Mouse (Mus musculus): ENCODE measurements at regions not wholly inside any gene's neighbourhood (a gene's known extent, or its start where the extent isn't known, plus 50 kb on each side); places are given as distances from the start of the nearest gene placed in this dataset.

DNA sequence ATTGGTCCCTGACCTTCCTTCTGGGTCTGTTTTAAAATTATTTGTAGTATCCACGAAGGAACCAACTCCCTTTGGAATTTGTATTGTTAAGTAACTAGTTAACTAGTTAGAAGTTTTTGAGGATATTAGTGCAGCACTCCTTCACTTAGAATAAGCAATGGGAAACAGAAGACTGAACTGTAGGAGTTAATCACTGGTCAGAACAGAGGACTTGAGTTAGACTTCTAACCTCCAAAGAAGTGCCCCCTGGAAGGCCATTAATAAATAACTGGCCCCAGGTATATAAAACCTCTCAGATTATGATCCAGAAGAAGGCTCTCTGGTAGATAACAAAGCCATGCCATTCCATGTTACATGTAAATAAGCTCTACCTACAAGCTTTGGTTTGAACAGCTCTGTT lies 329.0 kb upstream of the Tusc1 start:
- TF ChIP-seq GATA1 (IDR thresholded peaks at IDR 0.05; ENCODE audit: borderline replicate concordance, low read length) (no peak), FLI1 (IDR thresholded peaks at IDR 0.05; ENCODE audit: low read length) (no peak)
